ENCODE assay signal across 8 mouse cellular contexts in genomic region chr7:98703365-98703881, GRCm38 (mm10). TPM values are rescaled to one million over a fixed set of nuclear protein-coding genes. Genes with fewer than 3 reads are reported as not detected.
DNase-seq lines count a peak whose midpoint lies in the region; ATAC-seq and TF ChIP-seq lines count a peak whose summit lies in the region.

No protein-coding gene starts in this region.

- dilution Hi-C loops in CH12.LX (cut with MboI; ENCODE audit: extremely low pct_ligation_motif_present, extremely low pct_unique_long_range_greater_than_20kb, low sequenced_read_pairs) = no loop called here

- H3K36me3 ChIP-seq in CH12.LX (replicated peaks in 1 of 2; ENCODE audit: control insufficient read depth in 1 of 2, insufficient read depth in 1 of 2, low read length in 1 of 2) = peaks cover 0 to 5% of the 10 kb centered on the region in 2 experiments
- no peaks in the 10 kb centered on the region for H3K36me3 ChIP-seq in forebrain, embryonic 15.5 days
- H3K36me3 ChIP-seq in intestine, embryonic 15.5 days = no peaks in the 10 kb centered on the region
- H3K36me3 ChIP-seq in small intestine, adult 2 months (ENCODE audit: control insufficient read depth, insufficient read depth, low read length) = no peaks in the 10 kb centered on the region

- ATAC-seq in forebrain, embryonic 15.5 days (replicated peaks) = peak; percentile 49
- ATAC-seq in intestine, embryonic 15.5 days = peak; percentile 26; the same call in 1 of the 2 replicates

- no peaks in the 10 kb centered on the region for H3K27me3 ChIP-seq in CH12.LX (replicated peaks)
- no peaks in the 10 kb centered on the region for H3K27me3 ChIP-seq in forebrain, embryonic 15.5 days
- H3K27me3 ChIP-seq in intestine, embryonic 15.5 days (replicated peaks) = no peaks in the 10 kb centered on the region
- no peaks in the 10 kb centered on the region for H3K27me3 ChIP-seq in small intestine, adult 2 months (ENCODE audit: control insufficient read depth, insufficient read depth, low read length)

- no peaks in the 10 kb centered on the region for H3K9me3 ChIP-seq in CH12.LX (replicated peaks; ENCODE audit: low read length)
- H3K9me3 ChIP-seq in forebrain, embryonic 15.5 days = no peaks in the 10 kb centered on the region
- no peaks in the 10 kb centered on the region for H3K9me3 ChIP-seq in intestine, embryonic 15.5 days

- peaks cover 38% of the 10 kb centered on the region for H3K79me2 ChIP-seq in CH12.LX (replicated peaks; ENCODE audit: control insufficient read depth, extremely low read depth, insufficient read depth, poor library complexity, severe bottlenecking)

- no peak for TF ChIP-seq RAD21 in CH12.LX (IDR thresholded peaks at IDR 0.05; ENCODE audit: low read depth, low read length)

- H3K27ac ChIP-seq in CH12.LX (ENCODE audit: insufficient read depth, low read depth) = peak overlapping the region; percentile 58
- H3K27ac ChIP-seq in forebrain, embryonic 15.5 days (replicated peaks) = peak overlapping the region; percentile 78
- H3K27ac ChIP-seq in intestine, embryonic 15.5 days = peak overlapping the region; percentile 86
- H3K27ac ChIP-seq in small intestine, adult 2 months (ENCODE audit: insufficient read depth, low read depth, low read length) = peak overlapping the region; percentile 5; the same call in 1 of the 2 replicates

- DNase-seq in 3T3-L1 (ENCODE audit: low read depth, low spot score) (peak; percentile 22), CH12.LX (ENCODE audit: extremely low read depth) (peak; percentile 34)
- DNase-seq in cerebellum, adult 11-12 months = peak; percentile 64
- DNase-seq in lung, postnatal 10 days = peak; percentile 36
- no peak for DNase-seq in ovary, adult 18-20 months (ENCODE audit: low spot score)

- peak overlapping the region; percentile 72 for H3K9ac ChIP-seq in CH12.LX (ENCODE audit: insufficient read depth, low read depth)
- peak overlapping the region; percentile 87 for H3K9ac ChIP-seq in forebrain, embryonic 15.5 days (replicated peaks)
- H3K9ac ChIP-seq in intestine, embryonic 15.5 days = peak overlapping the region; percentile 95

- no peak for TF ChIP-seq EP300 in CH12.LX (IDR thresholded peaks at IDR 0.05; ENCODE audit: low read length)

- TF ChIP-seq POLR2A in CH12.LX (IDR thresholded peaks at IDR 0.05; ENCODE audit: low read depth, low read length) = no peak
- no peak for TF ChIP-seq POLR2A in small intestine, adult 2 months (IDR thresholded peaks at IDR 0.05; ENCODE audit: low read depth, low read length)

- in situ Hi-C loops in CH12.LX (cut with MboI; ENCODE audit: low pct_ligation_motif_present, low pct_unique_long_range_greater_than_20kb, low sequenced_read_pairs) = no loop called here

- no peak for TF ChIP-seq CTCF in CH12.LX (conservative IDR thresholded peaks at IDR 0.05 in 1 of 2, IDR thresholded peaks at IDR 0.05 in 1 of 2; ENCODE audit: low read depth in 2 of 2, low read length in 2 of 2)
- TF ChIP-seq CTCF in small intestine, adult 2 months (IDR thresholded peaks at IDR 0.05; ENCODE audit: extremely low read depth, insufficient read length, insufficient replicate concordance, low read depth, low read length) = no peak

- peak overlapping the region; percentile 86 to 97 (median 86) for H3K4me3 ChIP-seq in CH12.LX (replicated peaks in 1 of 3; ENCODE audit: low read depth in 2 of 3, low read length in 2 of 3, poor library complexity in 1 of 3)
- H3K4me3 ChIP-seq in forebrain, embryonic 15.5 days = peak overlapping the region; percentile 89
- H3K4me3 ChIP-seq in intestine, embryonic 15.5 days (replicated peaks) = peak overlapping the region; percentile 98
- H3K4me3 ChIP-seq in small intestine, adult 2 months (ENCODE audit: low read depth, low read length) = peak overlapping the region; percentile 90

- WGBS in forebrain, embryonic 15.5 days = under 1% methylated on average over 33 of the region's 38 CpGs
- under 1% methylated on average over 38 of the region's 38 CpGs for WGBS in intestine, embryonic 15.5 days
- WGBS in small intestine, adult 2 months = under 1% methylated on average over 38 of the region's 38 CpGs

- peaks cover 0 to 25% of the 10 kb centered on the region in 2 experiments; a peak in 1 of 4 replicates for H3K4me1 ChIP-seq in CH12.LX (ENCODE audit: control insufficient read depth in 1 of 2, insufficient read depth in 2 of 2)
- H3K4me1 ChIP-seq in forebrain, embryonic 15.5 days = peaks cover 26% of the 10 kb centered on the region
- H3K4me1 ChIP-seq in intestine, embryonic 15.5 days (replicated peaks) = peaks cover 17% of the 10 kb centered on the region
- peaks cover 2% of the 10 kb centered on the region; the same call in 1 of the 2 replicates for H3K4me1 ChIP-seq in small intestine, adult 2 months (ENCODE audit: control insufficient read depth, insufficient read depth, insufficient read length, low read length)

- H3K4me2 ChIP-seq in CH12.LX (ENCODE audit: insufficient read depth, low read depth, poor library complexity, severe bottlenecking) = peak overlapping the region; percentile 99
- H3K4me2 ChIP-seq in forebrain, embryonic 15.5 days (replicated peaks) = peak overlapping the region; percentile 46
- H3K4me2 ChIP-seq in intestine, embryonic 15.5 days (replicated peaks) = peak overlapping the region; percentile 61

TF ChIP-seq in CH12.LX, 34 proteins besides CTCF, POLR2A, EP300 and RAD21:
- TF ChIP-seq BHLHE40 (IDR thresholded peaks at IDR 0.05; ENCODE audit: low read depth, low read length) = peak; percentile 88
- no peak for TF ChIP-seq ETS1 (conservative IDR thresholded peaks at IDR 0.05; ENCODE audit: low read depth, low read length)
- 0 out of 2 replicates have a peak, but pooled peaks have one; percentile 36 for TF ChIP-seq MAX (IDR thresholded peaks at IDR 0.05; ENCODE audit: low read length)
- TF ChIP-seq SIN3A (IDR thresholded peaks at IDR 0.05; ENCODE audit: low read length) = 0 out of 2 replicates have a peak, but pooled peaks have one; percentile 46
- TF ChIP-seq ZMIZ1 (IDR thresholded peaks at IDR 0.05; ENCODE audit: low read depth, low read length) = no peak
- TF ChIP-seq MXI1 (IDR thresholded peaks at IDR 0.05; ENCODE audit: low read depth, low read length) = peak; percentile 73; the same call in 1 of the 2 replicates
- TF ChIP-seq PAX5 (IDR thresholded peaks at IDR 0.05; ENCODE audit: low read length) = no peak
- no peak for TF ChIP-seq E2F4 (IDR thresholded peaks at IDR 0.05; ENCODE audit: insufficient replicate concordance, low read depth, low read length)
TF ChIP-seq in CH12.LX: peak in this region for 4.

RNA-seq across cellular contexts. Expression of gene Thap12, which starts 0.5 kb away (rescaled TPM):
- total RNA-seq in CH12.LX (2012; rRNA removed) (29.6 and 37.4 TPM in 2 replicates), CH12.LX (2014; rRNA removed) (92.9 and 102 TPM in 2 replicates)
- 60.7 and 70.1 TPM in 2 replicates for polyA plus RNA-seq in CH12.LX (2012; ENCODE audit: insufficient read length, low read depth)
- polyA plus RNA-seq in forebrain, embryonic 15.5 days (2015; fragmentation: Nextera tagmentation; extraction: Ambion mirVana) = 49.0 and 54.9 TPM in 2 replicates
- 41.8 and 43.4 TPM in 2 replicates for polyA plus RNA-seq in intestine, embryonic 15.5 days (2015; fragmentation: Nextera tagmentation; extraction: Ambion mirVana)
- 2.1 and 3.3 TPM in 2 replicates for polyA plus RNA-seq in small intestine, adult 2 months (2012; rRNA removed)

RNA-seq across cellular contexts. Expression of gene Emsy, which starts 46.8 kb away (rescaled TPM):
- total RNA-seq in CH12.LX (2012; rRNA removed) (14.6 and 15.0 TPM in 2 replicates), CH12.LX (2014; rRNA removed) (11.2 and 12.3 TPM in 2 replicates)
- polyA plus RNA-seq in CH12.LX (2012; ENCODE audit: insufficient read length, low read depth) = 19.8 and 25.2 TPM in 2 replicates
- polyA plus RNA-seq in forebrain, embryonic 15.5 days (2015; fragmentation: Nextera tagmentation; extraction: Ambion mirVana) = 35.3 and 40.2 TPM in 2 replicates
- polyA plus RNA-seq in intestine, embryonic 15.5 days (2015; fragmentation: Nextera tagmentation; extraction: Ambion mirVana) = 15.7 and 19.6 TPM in 2 replicates
- 5.8 and 15.0 TPM in 2 replicates for polyA plus RNA-seq in small intestine, adult 2 months (2012; rRNA removed)

Comparison
In these comparisons a context has a peak if more than half of its experiments do, and no peak if none do; other contexts are left out.
1. H3K27ac ChIP-seq: peak in every context shown above with its lines; median percentile 86 in intestine, embryonic 15.5 days; 78 in forebrain, embryonic 15.5 days; 58 in CH12.LX; 5 in small intestine, adult 2 months.
2. H3K4me2 ChIP-seq: peak in every context shown above with its lines; median percentile 99 in CH12.LX; 61 in intestine, embryonic 15.5 days; 46 in forebrain, embryonic 15.5 days.
3. RNA of gene Thap12, which starts 0.5 kb away (polyA plus RNA-seq): 60.7 to 70.1 TPM in CH12.LX, 49.0 to 54.9 TPM in forebrain, embryonic 15.5 days and 41.8 to 43.4 TPM in intestine, embryonic 15.5 days; 2.1 to 3.3 TPM in small intestine, adult 2 months; every median in the first group is over 10 times any median in the second.
4. Peak in every context shown above with its lines, with median percentiles within 50 percentile points of each other: H3K4me3 ChIP-seq and H3K9ac ChIP-seq.